Mouse (Mus musculus) midbrain, embryonic 10.5 days (tissue): ENCODE measurements around the gene Dlgap1. TPM values are rescaled to one million over a fixed set of nuclear protein-coding genes. Genes with fewer than 3 reads are reported as not detected.
A peak's percentile ranks its signal among the peaks of the same experiment; 100 is the strongest.
"Not testable (repeated sequence)": the region's sequence is repeated elsewhere in the genome, so short reads cannot be mapped to it uniquely, and the experiment has no call there.

Experiments
- DNase-seq: peaks from one replicate; pipeline ENCODE4 v3.0.0-alpha.2; 2017; ENCODE audit warnings: low spot score
- H3K27ac ChIP-seq: fragments of 300-500 bp; sonication (generic); replicated peaks from 2 replicates; pipeline ENCODE4 v1.5.1; 2016; ENCODE audit warnings: mild to moderate bottlenecking
- H3K27me3 ChIP-seq: fragments of 300-500 bp; sonication (generic); 2 replicates; pipeline ENCODE4 v1.6.1; 2016; ENCODE audit warnings: low read depth, mild to moderate bottlenecking; ENCODE audit not compliant: poor library complexity, severe bottlenecking
- H3K36me3 ChIP-seq: fragments of 300-500 bp; sonication (generic); 2 replicates; pipeline ENCODE4 v1.6.1; 2016; ENCODE audit warnings: mild to moderate bottlenecking, moderate library complexity
- H3K4me1 ChIP-seq: fragments of 300-500 bp; sonication (generic); 2 replicates; pipeline ENCODE4 v1.6.1; 2016
- H3K4me3 ChIP-seq: fragments of 300-500 bp; sonication (generic); 2 replicates; pipeline ENCODE4 v1.5.1; 2016; ENCODE audit warnings: mild to moderate bottlenecking, moderate library complexity
- H3K9me3 ChIP-seq: fragments of 300-500 bp; sonication (generic); replicated peaks from 2 replicates; pipeline ENCODE4 v1.6.1; 2016; ENCODE audit warnings: mild to moderate bottlenecking
- WGBS: fragments of 180-500 bp; shearing (Covaris S2); methylation state at CpG from one replicate; pipeline ENCODE4 v1.1.7; 2016; 5-methylcytosine and 5-hydroxymethylcytosine counted together
- polyA plus RNA-seq: library from polyadenylated mRNA; unstranded; fragments of >200 nt; fragmentation: Nextera tagmentation; extraction: Ambion mirVana; gene quantifications from 2 replicates; pipeline ENCODE4 v1.2.1, GENCODE M21; 2016

Gene Dlgap1
- polyA plus RNA-seq, 1 experiment from 2014 or later, result 1.0 TPM

GRCm38 (mm10) chr17:70527101-70527500 is 558.2 kb downstream of the Dlgap1 start:
- Histone ChIP-seq H3K4me1 (peaks cover 3% of the 10 kb centered on the region; the same call in 1 of the 2 replicates), H3K27me3 (no peaks in the 10 kb centered on the region), H3K36me3 (no peaks in the 10 kb centered on the region), H3K27ac (no peak overlapping the region), H3K4me3 (no peak overlapping the region), H3K9me3 (no peaks in the 10 kb centered on the region)
- peak; percentile 30 for DNase-seq
- 37% methylated on average over 9 of the region's 9 CpGs for WGBS

DNA sequence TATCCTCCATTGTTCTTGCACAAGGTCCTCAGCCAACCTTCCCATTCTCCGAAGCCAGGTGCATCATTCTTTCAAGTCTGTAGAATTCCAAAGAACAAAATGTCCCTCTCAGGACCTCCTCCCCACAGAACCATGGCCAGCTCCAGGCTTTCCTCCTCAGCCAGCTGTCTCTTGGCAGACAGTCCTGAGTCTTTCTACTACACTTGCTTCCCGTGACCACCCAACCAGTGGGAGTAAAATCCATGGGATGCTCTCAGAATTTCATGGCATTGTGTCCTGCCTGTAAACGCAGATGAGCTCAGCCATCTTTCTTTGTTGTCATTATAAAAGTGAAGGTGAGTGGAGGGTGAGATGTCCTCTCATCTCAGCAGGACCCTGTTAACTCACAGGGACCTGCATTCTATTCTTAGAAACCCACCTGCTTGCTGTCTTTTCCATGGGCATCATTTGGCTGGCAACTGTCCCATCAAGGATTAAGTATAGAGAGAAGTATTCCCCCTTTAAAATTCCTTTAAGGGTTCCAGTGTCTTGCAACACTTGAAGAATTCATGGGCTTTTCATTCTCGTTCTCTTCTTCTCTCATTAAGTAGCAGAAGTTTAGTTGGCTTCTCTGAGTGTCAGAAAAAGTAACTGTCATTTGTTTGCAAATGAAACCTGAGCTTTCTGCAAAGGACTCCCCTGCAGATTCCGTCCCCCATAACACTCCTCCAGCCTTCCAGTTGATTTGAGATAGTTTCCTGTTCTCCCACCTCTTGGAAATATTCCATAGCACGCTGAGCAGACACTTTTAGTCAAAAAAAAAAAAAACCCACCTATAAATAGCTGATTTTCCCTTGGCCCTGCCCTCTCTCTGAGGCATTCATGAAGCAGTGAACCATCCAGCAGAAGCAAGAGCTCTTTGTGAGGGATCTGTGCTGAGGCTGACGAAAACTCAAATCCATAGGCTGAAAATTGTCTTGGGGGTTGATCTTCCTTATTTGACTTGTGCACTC is 559.6 kb downstream of the Dlgap1 start:
- no peaks in the 10 kb centered on the region for H3K4me1 ChIP-seq
- WGBS, result 64% methylated on average over 7 of the region's 7 CpGs
- no peak for DNase-seq
- H3K27me3 ChIP-seq, result no peaks in the 10 kb centered on the region
- H3K4me3 ChIP-seq, result no peak overlapping the region
- H3K9me3 ChIP-seq, result no peaks in the 10 kb centered on the region
- H3K36me3 ChIP-seq, result no peaks in the 10 kb centered on the region
- no peak overlapping the region for H3K27ac ChIP-seq

DNA sequence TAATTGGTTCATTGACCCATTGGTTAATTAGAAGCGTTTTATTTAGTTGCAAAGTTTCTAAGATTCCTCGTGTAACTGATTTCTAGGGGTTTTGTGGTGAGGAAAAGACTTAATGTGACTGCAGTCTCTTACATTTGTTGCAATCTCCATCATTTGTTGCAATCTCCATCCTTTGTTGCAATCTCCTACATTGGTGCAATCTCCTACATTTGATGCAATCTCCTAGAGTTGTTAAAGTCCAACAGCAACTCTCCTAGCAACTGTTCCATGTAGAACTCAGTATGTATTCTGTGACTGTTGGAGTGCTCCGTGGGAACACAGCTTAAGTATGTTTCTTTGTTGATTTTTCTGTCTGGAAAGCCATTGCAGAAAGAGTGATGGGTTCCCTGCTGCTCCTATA is 565.4 kb downstream of the Dlgap1 start:
- no peaks in the 10 kb centered on the region for H3K4me1 ChIP-seq
- WGBS, result 80% methylated on average over 3 of the region's 3 CpGs

GRCm38 (mm10) chr17:70541816-70542215 is 572.9 kb downstream of the Dlgap1 start:
- no peaks in the 10 kb centered on the region for H3K27me3 ChIP-seq
- no peak overlapping the region for H3K27ac ChIP-seq
- no peaks in the 10 kb centered on the region for H3K9me3 ChIP-seq
- WGBS, result 90% methylated on average over 4 of the region's 4 CpGs
- DNase-seq, result no peak
- no peaks in the 10 kb centered on the region for H3K4me1 ChIP-seq
- no peak overlapping the region for H3K4me3 ChIP-seq
- no peaks in the 10 kb centered on the region for H3K36me3 ChIP-seq

More for the DNA sequence above, 565.4 kb downstream of the Dlgap1 start:
- no peaks in the 10 kb centered on the region for H3K36me3 ChIP-seq
- DNase-seq, result no peak
- no peak overlapping the region for H3K4me3 ChIP-seq
- no peaks in the 10 kb centered on the region for H3K27me3 ChIP-seq
- H3K27ac ChIP-seq, result no peak overlapping the region
- no peaks in the 10 kb centered on the region for H3K9me3 ChIP-seq

GRCm38 (mm10) chr17:70550793-70551192 is 581.9 kb downstream of the Dlgap1 start:
- H3K4me3 ChIP-seq, result no peak overlapping the region
- no peaks in the 10 kb centered on the region for H3K4me1 ChIP-seq
- H3K27me3 ChIP-seq, result no peaks in the 10 kb centered on the region
- DNase-seq, result no peak
- H3K36me3 ChIP-seq, result no peaks in the 10 kb centered on the region
- 95% methylated on average over 4 of the region's 4 CpGs for WGBS
- H3K9me3 ChIP-seq, result no peaks in the 10 kb centered on the region
- no peak overlapping the region for H3K27ac ChIP-seq

- H3K4me3 ChIP-seq, result no peak overlapping the region
- no peaks in the 10 kb centered on the region for H3K36me3 ChIP-seq
- no peaks in the 10 kb centered on the region for H3K9me3 ChIP-seq
- H3K27me3 ChIP-seq, result no peaks in the 10 kb centered on the region
- H3K27ac ChIP-seq, result no peak overlapping the region
- 87% methylated on average over 7 of the region's 7 CpGs for whole genome bisulfite sequencing
- no peak for DNase-seq
- no peaks in the 10 kb centered on the region for H3K4me1 ChIP-seq
Observed at GRCm38 (mm10) chr17:70561547-70561946, 592.7 kb downstream of the Dlgap1 start.

DNA sequence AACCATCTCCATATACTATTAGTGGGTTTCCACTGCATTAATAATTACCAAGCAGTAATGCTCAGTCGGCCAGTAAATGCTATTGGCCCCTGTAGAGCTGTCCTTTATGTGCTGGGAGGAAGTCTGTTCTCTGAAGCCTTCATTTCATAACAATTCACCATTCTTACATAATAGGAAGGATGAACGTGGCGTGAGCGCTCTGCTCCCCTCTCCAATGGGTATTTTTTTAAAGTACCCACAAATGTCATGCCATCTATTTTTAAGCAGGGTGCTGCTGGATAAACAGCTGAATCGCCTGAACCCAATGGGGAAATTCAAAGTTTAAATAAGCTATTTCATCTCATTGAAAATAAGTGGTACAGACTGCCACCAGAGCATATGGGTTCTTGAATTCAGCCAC is 602.0 kb downstream of the Dlgap1 start:
- Histone ChIP-seq H3K4me1 (no peaks in the 10 kb centered on the region), H3K36me3 (no peaks in the 10 kb centered on the region), H3K27ac (no peak overlapping the region), H3K27me3 (no peaks in the 10 kb centered on the region), H3K9me3 (no peaks in the 10 kb centered on the region), H3K4me3 (no peak overlapping the region)
- no peak for DNase-seq
- 80% methylated on average over 5 of the region's 5 CpGs for WGBS

DNA sequence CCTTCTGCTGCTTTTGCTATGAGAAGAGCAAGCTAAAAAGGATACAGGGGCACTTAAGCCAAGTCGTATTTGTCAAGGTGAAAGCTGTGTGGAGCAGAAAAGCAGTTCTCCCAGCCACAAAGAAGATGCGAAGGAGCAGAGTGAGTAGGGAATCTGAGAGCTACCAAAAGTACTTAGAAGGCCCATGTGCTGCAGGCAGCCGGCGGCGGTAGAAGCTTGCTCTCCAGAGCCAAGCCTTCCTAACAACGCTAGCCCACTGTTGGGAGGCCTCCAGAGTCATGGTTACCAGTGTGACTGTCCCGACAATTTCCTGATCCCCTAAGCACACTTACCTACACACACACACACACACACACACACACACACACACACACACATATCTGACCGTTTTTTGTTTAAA is 614.2 kb downstream of the Dlgap1 start:
- no peaks in the 10 kb centered on the region for H3K27me3 ChIP-seq
- no peak overlapping the region for H3K4me3 ChIP-seq
- 66% methylated on average over 8 of the region's 8 CpGs for WGBS
- H3K36me3 ChIP-seq, result no peaks in the 10 kb centered on the region
- H3K9me3 ChIP-seq, result no peaks in the 10 kb centered on the region
- no peak for DNase-seq
- no peak overlapping the region for H3K27ac ChIP-seq
- peaks cover 10% of the 10 kb centered on the region for H3K4me1 ChIP-seq

- no peak for DNase-seq
- WGBS, result 85% methylated on average over 13 of the region's 13 CpGs
- no peak overlapping the region for H3K4me3 ChIP-seq
Observed at GRCm38 (mm10) chr17:70586735-70587425, 618.0 kb downstream of the Dlgap1 start.

DNA sequence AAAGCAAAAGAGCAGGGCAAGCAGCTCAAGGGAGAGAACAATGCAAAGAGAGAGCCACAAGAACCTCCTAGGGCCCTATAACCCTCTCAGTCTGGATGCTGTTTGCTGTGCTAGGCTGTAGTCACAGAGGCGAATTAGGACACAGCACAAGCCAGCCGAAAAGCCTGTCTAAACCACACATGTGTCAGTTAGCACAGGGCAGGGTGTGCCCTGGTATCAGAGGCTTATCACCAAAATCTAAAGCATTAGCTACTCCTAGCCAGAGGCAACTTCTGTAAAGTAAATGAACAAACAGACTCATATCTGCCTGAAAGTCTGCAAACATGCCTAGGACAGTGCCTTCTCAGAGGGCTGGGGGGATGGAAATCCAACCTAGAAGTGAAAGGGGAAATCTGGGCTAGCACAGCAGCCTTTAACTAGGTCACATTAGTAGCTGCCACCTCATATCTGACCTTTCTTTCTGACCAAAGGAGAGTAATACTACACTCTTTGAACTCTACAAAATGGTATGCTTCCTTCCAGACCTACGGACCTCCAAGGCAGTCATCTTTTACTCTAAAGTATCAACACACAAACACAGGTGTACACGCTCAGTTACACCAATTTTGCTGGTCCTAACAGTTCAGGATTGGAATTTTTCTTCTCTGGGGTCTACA is 619.2 kb downstream of the Dlgap1 start:
- not testable (repeated sequence) for H3K36me3 ChIP-seq, DNase-seq, H3K9me3 ChIP-seq, H3K27me3 ChIP-seq, H3K4me3 ChIP-seq
- peak overlapping the region; percentile 72 for H3K27ac ChIP-seq
- peaks cover 40% of the 10 kb centered on the region for H3K4me1 ChIP-seq
- WGBS, result 87% methylated on average over 3 of the region's 4 CpGs

More at GRCm38 (mm10) chr17:70586735-70587425, 618.0 kb downstream of the Dlgap1 start:
- Histone ChIP-seq H3K36me3 (no peaks in the 10 kb centered on the region), H3K27me3 (no peaks in the 10 kb centered on the region), H3K4me1 (peaks cover 40% of the 10 kb centered on the region), H3K27ac (no peak overlapping the region), H3K9me3 (no peaks in the 10 kb centered on the region)

GRCm38 (mm10) chr17:70588691-70589090 is 619.8 kb downstream of the Dlgap1 start:
- no peak for DNase-seq
- Histone ChIP-seq H3K36me3 (no peaks in the 10 kb centered on the region), H3K27me3 (no peaks in the 10 kb centered on the region), H3K27ac (peak overlapping the region; percentile 57), H3K4me1 (peaks cover 40% of the 10 kb centered on the region), H3K4me3 (no peak overlapping the region), H3K9me3 (no peaks in the 10 kb centered on the region)
- 84% methylated on average over 6 of the region's 6 CpGs for WGBS

GRCm38 (mm10) chr17:70589140-70589539 is 620.3 kb downstream of the Dlgap1 start:
- WGBS, result 73% methylated on average over 13 of the region's 13 CpGs
- Histone ChIP-seq H3K9me3 (no peaks in the 10 kb centered on the region), H3K36me3 (no peaks in the 10 kb centered on the region), H3K27ac (peak overlapping the region; percentile 69), H3K27me3 (no peaks in the 10 kb centered on the region), H3K4me1 (peaks cover 40% of the 10 kb centered on the region), H3K4me3 (no peak overlapping the region)
- DNase-seq, result peak; percentile 58
